Mouse (Mus musculus) liver, adult 2 months (tissue): ENCODE results near the gene Shank2.

Experiments used
- CTCF ChIP-seq: fragments of 200-500 bp; IDR thresholded peaks from 2 replicates; pipeline ENCODE4 v1.5.1; 2011; ENCODE audit warnings: low read depth, low read length, control low read depth
- POLR2A ChIP-seq: fragments of 200-500 bp; IDR thresholded peaks from 2 replicates; pipeline ENCODE4 v1.6.1; 2011; ENCODE audit warnings: low read length, control low read depth; ENCODE audit not compliant: insufficient read depth; ENCODE audit errors: extremely low read depth

- TF ChIP-seq POLR2A = no peak
- TF ChIP-seq CTCF = no peak
Observed at GRCm38 (mm10) chr7:144204290-144204689, 202.6 kb downstream of the Shank2 start.
